Mouse (Mus musculus): ENCODE measurements around the gene Slc22a21.
"Not testable (repeated sequence)": the region's sequence is repeated elsewhere in the genome, so short reads cannot be mapped to it uniquely, and the experiment has no call there.

- peak; percentile 61 for TF ChIP-seq CTCF (conservative IDR thresholded peaks at IDR 0.05; ENCODE audit: low read length)
- TF ChIP-seq NANOG (IDR thresholded peaks at IDR 0.05; ENCODE audit: borderline replicate concordance, low read length), result not testable (repeated sequence)
These were observed 22.9 kb upstream of the Slc22a21 start for GRCm38 (mm10) chr11:54002761-54003717.
